Mouse (Mus musculus) heart, adult 2 months (tissue): ENCODE data around the gene Cacnb3.

Experiments used
- CTCF ChIP-seq: fragments of 200-600 bp; IDR thresholded peaks from 2 replicates; pipeline ENCODE4 v1.8.1; 2022; ENCODE audit warnings: antibody characterized with exemption, mild to moderate bottlenecking, moderate library complexity
- EP300 ChIP-seq: fragments of 200-500 bp; IDR thresholded peaks from 2 replicates; pipeline ENCODE4 v1.6.1; 2011; ENCODE audit warnings: low read depth, low read length, control low read depth; ENCODE audit not compliant: insufficient read depth
- POLR2A ChIP-seq: fragments of 200-500 bp; IDR thresholded peaks from 2 replicates; pipeline ENCODE4 v1.6.1; 2011; ENCODE audit warnings: mild to moderate bottlenecking, low read depth, low read length, control low read depth; ENCODE audit not compliant: insufficient read depth

DNA sequence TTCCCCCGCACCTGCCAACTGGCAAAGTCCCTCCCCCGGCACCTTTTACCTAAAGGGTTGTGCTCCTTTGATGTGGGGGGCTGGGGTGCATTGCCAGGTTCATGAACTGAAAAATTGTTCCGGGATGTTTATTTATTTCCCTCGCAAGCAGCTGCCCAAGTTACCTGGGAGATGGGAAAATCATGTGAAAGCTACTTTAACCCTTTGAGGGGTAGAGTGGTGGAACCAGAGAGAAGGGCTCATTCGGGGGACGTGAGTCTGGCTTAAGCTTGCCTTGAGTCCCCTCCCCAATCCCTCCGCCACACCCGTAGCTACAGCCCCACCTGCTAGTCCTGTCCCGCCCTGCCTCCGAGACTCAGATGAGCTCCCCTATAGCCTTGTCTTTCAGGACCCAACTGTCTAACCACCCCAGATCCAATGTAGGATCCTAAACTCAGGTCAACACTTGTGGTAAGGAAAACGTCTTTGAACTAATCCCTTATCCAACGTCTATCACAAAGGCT, 20.5 kb upstream of the Cacnb3 start:
- TF ChIP-seq CTCF, result no peak
- no peak for TF ChIP-seq EP300
- TF ChIP-seq POLR2A, result no peak
